Mouse (Mus musculus) gastrocnemius, postnatal 10 days (tissue): ENCODE measurements around the gene 9930022D16Rik. TPM values are rescaled to one million over a fixed set of nuclear protein-coding genes. Genes with fewer than 3 reads are reported as not detected.

Experiments used
- DNase-seq: peaks from one replicate; pipeline ENCODE4 v3.0.0; 2021; ENCODE audit warnings: mixed read lengths
- microRNA-seq, 2 experiments: library from miRNA; unstranded; fragments of <30 nt; microRNA quantifications; one replicate each; pipeline ENCODE4 v1.2.0; 2021
- total RNA-seq, 2 experiments: library from RNA; stranded (reverse); gene quantifications; 2 replicates each; pipeline ENCODE4 v1.2.3; 2021

Gene 9930022D16Rik
- total RNA-seq, 2 experiments from 2014 or later: not detected

DNA sequence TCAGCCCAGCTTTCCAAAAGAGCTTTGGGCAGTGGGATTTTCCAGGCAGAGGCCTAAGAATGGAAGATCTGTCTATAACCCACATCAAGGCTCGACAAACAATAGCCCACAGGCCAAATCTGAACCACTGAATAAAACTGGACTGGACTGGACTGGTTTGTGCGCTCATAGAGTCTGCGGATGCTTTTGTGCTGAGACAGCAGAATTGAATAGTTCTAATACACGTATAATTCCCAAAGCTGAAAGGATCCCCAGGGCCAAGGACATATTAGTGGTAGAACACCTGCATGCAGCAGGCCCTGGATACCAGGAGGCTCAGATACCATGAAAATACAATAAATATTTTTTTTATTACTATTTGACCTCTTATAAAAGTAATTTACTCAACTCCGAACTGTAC lies 42.5 kb downstream of the 9930022D16Rik start:
- no peak for DNase-seq

DNA sequence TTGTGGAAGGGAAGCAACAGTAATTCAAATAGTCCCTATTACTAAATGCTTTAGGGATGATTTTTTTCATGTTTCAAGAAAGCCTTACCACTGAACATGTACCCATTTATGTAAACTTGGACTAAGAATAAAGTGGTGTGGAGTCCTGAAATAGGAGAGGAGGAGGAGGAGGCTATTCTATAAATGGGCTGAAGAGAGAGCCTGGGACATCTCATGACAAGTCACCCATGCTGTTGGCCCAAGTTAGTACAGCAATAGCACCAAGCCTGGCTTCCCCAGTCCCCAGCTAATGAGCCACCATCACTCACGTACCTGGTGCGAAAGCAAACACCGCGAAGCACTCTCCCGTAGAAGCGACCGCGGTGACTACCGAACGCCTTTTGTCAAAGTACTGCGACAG lies 44.4 kb downstream of the 9930022D16Rik start:
- DNase-seq: no peak

DNA sequence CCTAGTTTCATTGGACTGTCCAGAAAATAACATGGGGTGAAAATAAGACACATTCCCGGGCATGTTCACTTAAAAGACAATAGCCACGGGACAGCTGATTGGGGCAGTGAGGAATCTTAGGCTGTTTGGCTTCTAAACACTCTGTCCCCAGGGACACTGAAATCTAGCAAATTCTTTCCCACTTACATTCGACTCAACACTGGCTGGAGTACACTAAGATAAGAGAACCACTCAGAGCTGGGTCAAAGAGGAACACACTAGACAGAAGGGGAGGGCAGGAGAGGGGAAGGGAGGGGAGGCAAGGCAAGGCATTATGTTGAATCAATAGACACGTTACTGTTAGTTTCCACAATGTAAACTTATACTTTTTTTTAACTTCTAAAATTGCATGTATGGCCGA lies 46.9 kb downstream of the 9930022D16Rik start:
- DNase-seq: no peak

DNA sequence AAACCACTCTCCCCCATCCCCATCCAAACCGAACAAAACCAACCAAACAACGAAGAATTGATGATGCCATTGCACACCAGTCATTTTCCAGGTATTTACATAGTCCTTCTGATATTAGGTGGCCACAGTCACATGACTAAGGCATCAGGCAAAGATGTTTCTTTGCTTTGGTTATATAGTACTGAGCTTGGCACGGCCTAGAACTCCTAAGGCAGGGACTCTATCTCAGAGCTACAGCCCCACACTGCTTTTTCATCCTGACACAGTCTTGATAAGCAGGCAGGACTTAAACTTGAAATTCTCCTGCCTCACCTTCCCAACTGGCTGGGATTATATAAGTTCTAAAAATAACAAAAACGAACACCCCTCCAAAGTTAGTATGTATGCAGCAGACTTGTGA lies 51.4 kb downstream of the 9930022D16Rik start:
- DNase-seq: no peak

DNA sequence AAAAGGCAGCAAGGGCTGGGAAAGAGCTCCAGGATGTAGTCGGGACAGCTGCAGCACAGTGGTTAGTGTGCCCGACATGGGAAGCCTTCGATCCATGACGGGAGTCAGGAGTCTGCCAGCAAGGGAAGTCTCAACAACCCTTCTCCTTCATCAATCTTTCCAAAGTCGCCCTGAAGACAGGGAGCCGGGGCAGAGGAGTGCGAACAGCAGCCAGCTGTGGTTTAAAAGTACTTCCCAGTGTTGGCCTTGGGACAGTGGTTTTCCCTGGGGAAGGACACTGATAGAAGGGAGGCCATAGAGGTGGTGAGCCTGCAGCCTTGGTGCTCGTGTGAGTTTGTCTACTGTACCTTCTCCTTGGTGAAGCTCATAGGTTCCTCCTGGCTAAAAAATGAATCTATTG lies 53.3 kb downstream of the 9930022D16Rik start:
- no peak for DNase-seq

DNA sequence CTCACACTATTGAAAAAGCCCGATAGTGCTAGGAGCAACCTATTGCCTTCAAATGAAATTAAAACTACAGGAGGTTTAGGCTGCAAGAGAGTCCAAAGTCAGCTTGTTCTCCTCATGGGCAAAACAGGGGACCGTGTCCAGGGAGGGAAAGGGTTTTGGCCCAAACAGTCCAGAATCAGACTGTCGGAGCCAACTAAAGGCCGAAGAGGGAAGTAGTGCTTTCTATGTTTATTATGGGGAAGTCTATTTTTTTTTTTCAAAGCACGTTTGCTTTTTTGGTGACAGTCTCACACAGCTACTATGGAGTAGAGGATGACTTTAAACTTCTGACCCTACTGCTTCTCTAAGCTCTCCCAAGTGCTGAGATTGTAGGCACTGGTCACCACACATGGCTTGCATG lies 54.4 kb downstream of the 9930022D16Rik start:
- no peak for DNase-seq

Small RNA genes lying within 50 kb of the gene (microRNA-seq; reads per million reads assigned to microRNA genes)
- gene Gm25540: 0 reads per million in 2 experiments

Other genes starting within 250 kb of the 9930022D16Rik start
- gene Rgs9, start 115.8 kb upstream of the 9930022D16Rik start, total RNA-seq: under 1 TPM; 0.63 to 0.99 TPM
- 10 to 100 TPM; 39.3 to 42.5 TPM for gene Gna13, start 51.1 kb upstream of the 9930022D16Rik start, total RNA-seq
- gene Amz2, start 12.0 kb downstream of the 9930022D16Rik start, total RNA-seq: 10 to 100 TPM; 48.8 to 49.5 TPM
- 10 to 100 TPM in 1 of 2 experiments, 1 to 10 TPM in 1; 9.3 to 12.3 TPM for gene Arsg, start 59.5 kb downstream of the 9930022D16Rik start, total RNA-seq
- gene Slc16a6, start 59.7 kb downstream of the 9930022D16Rik start, total RNA-seq: 10 to 100 TPM; 18.6 to 20.8 TPM
- gene Wipi1, start 198.1 kb downstream of the 9930022D16Rik start, total RNA-seq: 10 to 100 TPM; 64.0 to 72.0 TPM
- 100 to 1,000 TPM; 246 to 270 TPM for gene Prkar1a, start 235.5 kb downstream of the 9930022D16Rik start, total RNA-seq